Mouse (Mus musculus) hindbrain, embryonic 14.5 days (tissue): ENCODE data around the gene Gm6899. TPM values are rescaled to one million over a fixed set of nuclear protein-coding genes. Genes with fewer than 3 reads are reported as not detected.

Source experiments
- ATAC-seq: fragments of 200-750 bp; cut with Nextera tagmentation; 2 replicates; pipeline ENCODE4 v1.8.0; 2017; ENCODE audit warnings: moderate number of reproducible peaks, mild to moderate bottlenecking, moderate TSS enrichment, moderate library complexity; ENCODE audit not compliant: low FRiP score
- DNase-seq: peaks from one replicate; pipeline ENCODE4 v3.0.0-alpha.2; 2015; ENCODE audit warnings: low spot score
- H3K27ac ChIP-seq: fragments of 300-500 bp; sonication (generic); 2 replicates; pipeline ENCODE4 v1.5.1; 2014; ENCODE audit warnings: mild to moderate bottlenecking, moderate library complexity
- H3K27me3 ChIP-seq: fragments of 300-500 bp; sonication (generic); 2 replicates; pipeline ENCODE4 v1.6.1; 2014; ENCODE audit warnings: mild to moderate bottlenecking, low read length, mixed read lengths; ENCODE audit not compliant: control insufficient read depth, insufficient read depth
- H3K36me3 ChIP-seq: fragments of 300-500 bp; sonication (generic); replicated peaks from 2 replicates; pipeline ENCODE4 v1.6.1; 2014; ENCODE audit not compliant: control insufficient read depth, insufficient read depth
- H3K4me1 ChIP-seq: fragments of 300-500 bp; sonication (generic); replicated peaks from 2 replicates; pipeline ENCODE4 v1.6.1; 2014; ENCODE audit warnings: antibody characterized with exemption, low read length, mixed read lengths; ENCODE audit not compliant: control insufficient read depth, insufficient read depth
- H3K4me2 ChIP-seq: fragments of 300-500 bp; sonication (generic); replicated peaks from 2 replicates; pipeline ENCODE4 v1.6.1; 2014; ENCODE audit warnings: mild to moderate bottlenecking, moderate library complexity
- H3K4me3 ChIP-seq: fragments of 300-500 bp; sonication (generic); replicated peaks from 2 replicates; pipeline ENCODE4 v1.5.1; 2014; ENCODE audit warnings: mild to moderate bottlenecking, low read length
- H3K9ac ChIP-seq: fragments of 300-500 bp; sonication (generic); 2 replicates; pipeline ENCODE4 v1.6.1; 2014
- H3K9me3 ChIP-seq: fragments of 300-500 bp; sonication (generic); 2 replicates; pipeline ENCODE4 v1.6.1; 2016; ENCODE audit warnings: low read length; ENCODE audit not compliant: control insufficient read depth
- WGBS: fragments of 180-500 bp; shearing (Covaris S2); extraction: QIAGEN DNeasy Blood & Tissue Kit; methylation state at CpG from one replicate; pipeline ENCODE4 v1.1.7; 2014; 5-methylcytosine and 5-hydroxymethylcytosine counted together
- polyA plus RNA-seq: library from polyadenylated mRNA; unstranded; fragments of >200 nt; fragmentation: Nextera tagmentation; extraction: Ambion mirVana; gene quantifications from 2 replicates; pipeline ENCODE4 v1.2.1, GENCODE M21; 2014

Gene Gm6899
- not detected in 2 replicates for polyA plus RNA-seq

DNA sequence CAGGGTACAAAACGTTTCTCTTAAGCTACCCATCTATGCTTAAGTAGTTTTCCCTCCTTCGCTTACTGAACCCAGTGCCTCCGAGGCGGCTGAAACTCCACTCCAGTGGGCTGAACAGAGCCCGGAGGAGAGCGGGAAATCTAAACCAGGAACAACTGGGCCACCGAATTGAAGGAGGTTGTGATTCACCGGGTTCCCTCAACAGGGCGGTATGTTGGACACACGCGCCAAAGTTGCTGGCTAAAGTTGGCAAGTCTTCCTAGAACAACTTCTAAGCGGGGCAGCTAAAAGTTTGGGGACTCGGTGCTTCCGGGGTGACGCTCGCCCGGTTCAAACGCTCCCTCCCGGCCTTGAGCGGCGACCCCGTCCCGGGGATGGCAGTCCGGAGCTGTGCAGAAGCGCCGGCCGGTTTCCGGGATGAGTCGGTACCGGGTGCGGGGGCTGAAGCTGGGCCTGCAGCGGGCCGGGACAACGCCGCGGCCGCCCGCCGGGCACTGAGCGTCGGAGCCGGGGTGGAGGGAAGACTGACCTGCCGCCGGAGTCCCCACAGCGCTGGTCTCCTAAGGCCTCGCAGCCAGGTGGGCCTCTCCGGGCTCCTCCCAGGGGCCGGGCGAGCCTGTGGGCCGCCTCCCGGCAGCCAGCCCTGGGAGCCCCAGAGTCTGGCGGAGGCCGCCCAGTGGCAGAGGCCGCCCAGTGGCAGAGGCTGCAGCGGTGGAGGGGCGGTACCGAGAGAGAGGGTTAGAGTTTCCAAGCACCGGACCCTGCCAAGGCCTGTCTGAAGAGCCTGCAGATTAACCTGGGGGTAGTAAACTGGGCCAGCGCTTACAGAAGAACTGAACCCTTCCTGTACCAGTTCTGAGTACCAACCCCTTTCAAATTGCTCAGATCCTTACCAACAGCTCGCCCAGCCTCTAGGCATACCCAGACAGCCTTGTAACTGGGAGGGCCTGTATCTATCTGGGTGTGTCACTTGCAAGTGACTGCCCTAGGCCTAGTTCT, at the start of gene Gm6899, which contains the start of gene Vrk2:
TSS of gene Gm6899 (plus strand) at position 181 of the 999 bp plus-strand sequence.
TSS of gene Vrk2 (minus strand) at position 939 of the 999 bp plus-strand sequence.
- DNase-seq (peak; percentile 39), ATAC-seq (peak; percentile 97)
- WGBS = under 1% methylated on average over 57 of the region's 60 CpGs
- Histone ChIP-seq H3K9ac (peak within 1 kb of the TSS; percentile 65), H3K4me1 (0 out of 2 replicates have a peak, but pooled peaks cover 3% of the 10 kb centered on the region), H3K4me3 (peak within 1 kb of the TSS; percentile 63), H3K27me3 (no peaks in the 10 kb centered on the region), H3K36me3 (no peaks in the 10 kb centered on the region), H3K4me2 (peak within 1 kb of the TSS; percentile 97), H3K9me3 (no peaks in the 10 kb centered on the region), H3K27ac (peak within 1 kb of the TSS; percentile 9; the same call in 1 of the 2 replicates)

DNA sequence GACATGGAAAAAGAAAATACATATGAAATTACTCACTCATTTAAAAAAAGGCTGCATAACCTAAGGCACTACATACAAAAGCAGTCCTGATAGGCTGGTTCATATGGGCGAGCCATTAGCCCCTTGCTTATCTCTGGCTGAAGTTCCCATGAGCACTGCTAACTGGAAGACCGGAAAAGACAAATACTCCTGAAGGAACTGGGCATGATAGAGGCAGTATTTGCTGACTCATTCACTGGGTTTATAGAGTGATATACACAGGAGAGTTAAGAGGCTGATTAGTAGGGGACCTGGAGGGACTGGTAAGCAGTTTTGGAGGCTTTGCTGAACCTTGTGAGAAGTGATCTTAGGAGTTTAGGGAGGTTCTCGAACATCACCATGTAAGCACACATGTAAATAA, 41.5 kb upstream of the Gm6899 start:
- Histone ChIP-seq H3K36me3 (no peaks in the 10 kb centered on the region), H3K4me1 (no peaks in the 10 kb centered on the region), H3K27ac (no peak overlapping the region), H3K9ac (no peak overlapping the region), H3K9me3 (no peaks in the 10 kb centered on the region), H3K4me2 (no peak overlapping the region), H3K27me3 (no peaks in the 10 kb centered on the region), H3K4me3 (no peak overlapping the region)
- ATAC-seq (no peak), DNase-seq (no peak)
- WGBS = 94% methylated on average over 3 of the region's 3 CpGs

DNA sequence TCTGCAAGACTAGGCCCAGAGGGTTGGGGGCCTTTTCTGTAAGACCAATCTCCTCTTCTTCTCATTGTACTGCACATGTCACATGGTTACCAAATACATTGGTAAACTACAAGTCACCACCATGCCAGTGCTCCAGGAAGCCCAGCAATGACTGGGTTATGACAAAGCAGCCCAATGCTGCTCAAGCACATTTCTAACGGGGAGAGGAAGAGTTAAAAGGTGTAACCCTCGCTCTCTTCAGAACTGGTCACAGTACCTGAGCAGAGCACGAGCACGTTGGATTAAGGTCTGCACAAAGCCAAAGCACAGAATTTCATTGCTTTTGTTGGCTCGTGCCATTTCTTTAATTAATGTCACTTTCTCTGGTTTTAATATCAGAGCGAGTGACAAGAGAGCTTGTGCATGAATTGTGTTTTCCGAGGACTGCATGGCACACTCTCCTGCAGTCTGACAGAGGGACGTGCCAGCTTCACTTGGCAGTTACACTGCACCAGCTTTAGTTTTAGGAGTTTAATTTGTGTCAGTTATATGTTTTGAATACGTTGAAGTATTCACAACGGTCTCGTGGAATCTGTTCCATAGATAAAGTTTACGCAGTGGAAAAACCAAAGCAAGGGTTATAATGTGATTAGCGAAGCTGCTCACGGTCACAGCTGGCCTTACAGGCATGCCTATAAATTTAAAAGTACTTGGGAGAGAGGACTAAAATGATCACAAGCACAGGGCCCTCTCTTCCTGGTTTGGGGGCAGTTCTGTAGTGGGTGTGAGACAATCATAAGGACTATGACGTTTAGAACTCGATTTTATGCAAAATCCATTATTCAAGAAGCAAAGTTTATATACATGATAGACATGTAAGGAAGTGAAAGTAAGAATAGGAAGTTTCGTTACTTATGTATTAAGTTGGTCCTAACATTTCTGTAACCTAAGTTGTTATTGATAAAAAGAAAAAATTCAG, 7.4 kb upstream of the Gm6899 start:
- DNase-seq = no peak
- Histone ChIP-seq H3K9me3 (no peaks in the 10 kb centered on the region), H3K4me3 (no peak overlapping the region), H3K4me1 (no peaks in the 10 kb centered on the region), H3K4me2 (no peak overlapping the region), H3K36me3 (no peaks in the 10 kb centered on the region), H3K27ac (no peak overlapping the region), H3K9ac (no peak overlapping the region), H3K27me3 (no peaks in the 10 kb centered on the region)
- WGBS = 77% methylated on average over 17 of the region's 17 CpGs
- no peak for ATAC-seq

DNA sequence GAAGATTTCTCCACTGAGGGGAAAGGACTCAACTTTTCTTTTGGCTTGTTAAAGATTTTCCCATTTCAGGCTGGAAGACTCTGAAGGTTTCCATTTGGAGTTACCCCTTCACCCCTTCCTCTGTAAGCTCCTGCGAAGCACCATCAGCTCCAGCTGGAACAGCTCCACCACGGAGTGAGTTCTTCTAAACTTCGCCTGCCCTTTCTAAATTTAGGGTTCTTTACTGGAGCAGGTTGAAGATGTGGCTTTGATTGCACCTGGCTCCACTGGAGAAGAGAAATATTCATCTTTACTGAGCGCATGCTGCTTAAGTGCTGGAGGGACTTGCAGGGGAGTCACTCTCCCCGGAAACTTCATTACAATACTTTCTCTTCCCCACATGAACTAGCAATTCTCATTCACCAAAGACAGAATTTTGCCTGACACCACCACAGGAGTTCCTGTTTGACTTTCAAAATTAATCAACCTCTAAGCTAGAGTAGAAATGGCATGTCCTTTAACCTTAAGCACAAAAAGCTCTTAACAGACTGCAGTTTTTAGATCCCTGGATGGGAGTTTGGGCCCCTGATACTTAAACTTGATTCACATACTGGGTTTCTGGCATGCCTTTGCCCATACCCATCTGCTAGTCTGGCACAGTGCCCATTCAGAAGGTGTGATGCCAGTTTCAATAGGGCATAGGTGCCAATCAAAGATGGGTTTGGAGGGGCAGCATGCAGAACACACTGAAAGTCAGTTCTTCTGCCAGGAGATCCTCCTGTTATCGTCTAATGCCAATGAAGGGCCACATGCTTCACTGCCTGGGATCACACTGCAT, 6.5 kb upstream of the Gm6899 start:
- Histone ChIP-seq H3K27me3 (no peaks in the 10 kb centered on the region), H3K27ac (no peak overlapping the region), H3K36me3 (no peaks in the 10 kb centered on the region), H3K9me3 (no peaks in the 10 kb centered on the region), H3K9ac (no peak overlapping the region), H3K4me2 (no peak overlapping the region), H3K4me1 (no peaks in the 10 kb centered on the region), H3K4me3 (no peak overlapping the region)
- DNase-seq = no peak
- 76% methylated on average over 6 of the region's 6 CpGs for WGBS
- ATAC-seq = peak; percentile 53; the same call in 1 of the 2 replicates

DNA sequence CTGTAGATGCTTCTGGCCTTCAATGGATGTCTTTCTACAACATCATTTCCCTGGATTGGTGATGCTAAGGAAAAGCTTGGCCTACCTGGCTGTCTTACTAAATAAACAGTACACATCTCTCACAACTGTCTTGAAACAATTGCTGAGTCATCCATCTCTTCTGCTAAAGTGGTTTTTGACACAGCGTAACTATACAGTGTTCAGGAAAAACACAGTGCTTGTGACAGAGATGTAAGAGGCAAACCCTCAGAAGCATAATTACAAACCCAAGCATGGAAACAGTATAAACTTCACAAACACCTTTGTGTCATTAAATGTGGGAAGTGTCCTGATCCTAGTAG, 5.9 kb upstream of the Gm6899 start:
- no peaks in the 10 kb centered on the region for H3K9me3 ChIP-seq
- H3K36me3 ChIP-seq = no peaks in the 10 kb centered on the region
- no peak overlapping the region for H3K27ac ChIP-seq
- no peaks in the 10 kb centered on the region for H3K27me3 ChIP-seq
- no peak for ATAC-seq
- no peak overlapping the region for H3K4me2 ChIP-seq
- no peak for DNase-seq
- H3K9ac ChIP-seq = no peak overlapping the region
- 86% methylated on average over 1 of the region's 1 CpGs for WGBS
- H3K4me3 ChIP-seq = no peak overlapping the region
- no peaks in the 10 kb centered on the region for H3K4me1 ChIP-seq

DNA sequence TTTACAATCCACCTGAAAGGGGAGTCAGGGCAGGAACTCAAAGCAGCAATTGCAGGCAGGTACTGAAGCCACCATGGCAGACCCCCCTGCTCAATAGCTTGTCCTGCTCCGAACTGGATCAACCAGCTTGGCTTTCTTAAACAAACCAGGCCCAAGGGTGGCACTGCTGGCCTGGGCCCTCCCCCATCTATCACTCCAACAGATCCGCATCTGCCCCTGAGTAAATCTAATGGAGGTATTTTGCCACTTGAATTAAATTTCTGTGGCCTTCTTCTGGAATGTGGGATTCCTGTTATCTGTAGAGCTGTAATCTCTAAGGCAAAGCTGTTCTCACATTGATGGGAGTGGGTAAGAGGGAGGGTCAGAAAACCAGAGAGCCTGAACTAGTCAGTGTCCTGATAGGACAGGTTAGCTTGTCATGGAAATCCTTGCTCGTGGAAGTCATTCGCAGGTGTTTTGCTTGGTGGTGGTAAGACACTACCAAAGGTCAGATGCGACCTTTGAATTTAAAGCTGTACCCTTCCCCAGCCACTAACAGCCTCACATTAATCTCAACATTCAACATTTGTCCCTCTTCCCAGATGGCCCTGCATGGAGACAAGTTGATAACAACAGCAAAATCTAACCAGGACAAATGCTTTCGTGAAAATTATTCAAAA, 517 bp upstream of the Gm6899 start:
- Histone ChIP-seq H3K9me3 (no peaks in the 10 kb centered on the region), H3K4me3 (peak overlapping the region; percentile 63), H3K4me1 (0 out of 2 replicates have a peak, but pooled peaks cover 3% of the 10 kb centered on the region), H3K4me2 (peak overlapping the region; percentile 97), H3K27me3 (no peaks in the 10 kb centered on the region), H3K36me3 (no peaks in the 10 kb centered on the region), H3K27ac (no peak overlapping the region), H3K9ac (peak overlapping the region; percentile 65)
- DNase-seq = no peak
- no peak for ATAC-seq
- WGBS = 30% methylated on average over 6 of the region's 6 CpGs

DNA sequence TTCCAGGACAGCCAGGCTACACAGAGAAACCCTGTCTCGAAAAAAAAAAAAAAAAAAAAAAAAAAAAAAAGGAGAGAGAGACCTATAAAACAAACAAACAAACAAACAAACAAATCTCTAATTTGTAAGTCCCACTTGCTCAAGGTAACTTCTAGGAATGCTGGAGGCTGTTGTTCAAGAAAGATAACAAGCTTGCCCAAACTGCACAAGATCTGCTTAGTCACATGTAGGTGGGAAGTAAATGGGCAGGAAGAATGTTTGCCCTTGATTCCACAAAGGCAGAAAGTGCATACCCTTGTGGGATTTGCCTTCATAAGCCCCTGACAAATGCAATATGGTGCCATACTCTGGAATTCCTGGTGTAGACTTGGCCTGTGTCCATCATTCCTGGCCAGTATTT, 1.4 kb downstream of the Gm6899 start:
- Histone ChIP-seq H3K4me2 (no peak overlapping the region), H3K4me3 (no peak overlapping the region), H3K9ac (no peak overlapping the region), H3K9me3 (no peaks in the 10 kb centered on the region), H3K27ac (no peak overlapping the region), H3K36me3 (no peaks in the 10 kb centered on the region), H3K4me1 (0 out of 2 replicates have a peak, but pooled peaks cover 3% of the 10 kb centered on the region), H3K27me3 (no peaks in the 10 kb centered on the region)
- WGBS = 71% methylated on average over 1 of the region's 1 CpGs
- no peak for DNase-seq
- no peak for ATAC-seq

DNA sequence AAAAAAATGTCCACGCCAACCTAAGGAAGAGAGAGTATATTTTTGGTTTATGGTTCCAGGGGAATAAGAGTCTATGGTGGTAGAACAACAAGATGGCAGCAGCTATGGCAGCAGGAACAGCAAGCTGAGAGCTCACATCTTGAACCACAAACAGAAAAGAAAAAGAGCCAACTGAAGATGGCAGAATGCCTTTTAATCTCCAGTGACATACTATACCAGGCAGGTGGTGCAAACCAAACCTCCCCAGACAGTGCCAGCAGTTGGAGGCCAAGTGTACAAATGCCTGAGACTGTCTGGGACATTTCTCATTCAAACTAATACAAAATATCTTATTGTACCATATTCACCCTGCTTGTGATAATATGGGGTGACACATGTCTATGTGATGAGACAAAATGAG, 3.1 kb downstream of the Gm6899 start:
- H3K4me2 ChIP-seq = no peak overlapping the region
- H3K9ac ChIP-seq = no peak overlapping the region
- H3K27ac ChIP-seq = no peak overlapping the region
- H3K27me3 ChIP-seq = no peaks in the 10 kb centered on the region
- ATAC-seq (no peak), DNase-seq (no peak)
- 0 out of 2 replicates have a peak, but pooled peaks cover 3% of the 10 kb centered on the region for H3K4me1 ChIP-seq
- WGBS = 85% methylated on average over 1 of the region's 1 CpGs
- H3K4me3 ChIP-seq = no peak overlapping the region
- H3K36me3 ChIP-seq = no peaks in the 10 kb centered on the region
- no peaks in the 10 kb centered on the region for H3K9me3 ChIP-seq
